Mouse (Mus musculus) embryonic stem cell, embryonic (primary cell): Measurements from ENCODE around the gene Ttc7b.

Experiments
- CTCF ChIA-PET, 4 experiments: fragments of 300-600 bp in 2 of 4; fragments of 350-600 bp in 2 of 4; sonication (Branson Sonifier 250); formaldehyde crosslinking; loops; one replicate each; lab custom pipeline; 2022; ENCODE audit warnings: inconsistent platforms in 2 of 4; lab: Charles Lee
- POLR2A ChIA-PET, 4 experiments: fragments of 300-600 bp in 2 of 4; fragments of 350-600 bp in 2 of 4; sonication (Branson Sonifier 250); formaldehyde crosslinking; loops; one replicate each; lab custom pipeline; 2022; ENCODE audit warnings: antibody characterized with exemption in 4 of 4, inconsistent platforms in 1 of 4; lab: Charles Lee

The Ttc7b gene

DNA sequence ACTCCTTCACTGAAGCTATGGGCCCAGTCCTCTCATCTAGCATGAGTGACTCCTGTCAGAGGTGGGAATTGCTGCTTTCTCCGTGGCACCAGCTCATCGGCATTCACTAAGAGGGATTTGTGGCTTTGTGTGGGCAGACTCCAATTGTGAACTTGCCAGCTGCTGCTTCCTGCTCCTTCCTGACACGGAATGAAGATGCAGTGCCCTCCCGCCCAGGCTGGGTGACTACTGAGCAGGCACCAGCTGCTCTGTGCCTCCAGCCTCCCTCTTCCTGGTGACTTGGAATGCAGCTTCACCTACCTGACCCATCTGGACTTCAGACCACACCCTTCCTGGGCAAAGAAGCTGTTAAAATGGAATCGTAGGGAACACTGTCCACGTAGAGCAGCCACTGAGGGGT lies 257.8 kb downstream of the Ttc7b start:
- ChIA-PET POLR2A (interaction anchor here in 2 of 4 experiments (0.5 to 1.0 kb wide), 2 partner anchors 68 to 70 kb away, joined by 3 to 4 read pairs; no protein-coding TSS in a partner anchor), CTCF (interaction anchor here in 1 of 4 experiments (1.0 kb wide), 1 partner anchor 61 kb away, joined by 5 read pairs; no protein-coding TSS in a partner anchor)

DNA sequence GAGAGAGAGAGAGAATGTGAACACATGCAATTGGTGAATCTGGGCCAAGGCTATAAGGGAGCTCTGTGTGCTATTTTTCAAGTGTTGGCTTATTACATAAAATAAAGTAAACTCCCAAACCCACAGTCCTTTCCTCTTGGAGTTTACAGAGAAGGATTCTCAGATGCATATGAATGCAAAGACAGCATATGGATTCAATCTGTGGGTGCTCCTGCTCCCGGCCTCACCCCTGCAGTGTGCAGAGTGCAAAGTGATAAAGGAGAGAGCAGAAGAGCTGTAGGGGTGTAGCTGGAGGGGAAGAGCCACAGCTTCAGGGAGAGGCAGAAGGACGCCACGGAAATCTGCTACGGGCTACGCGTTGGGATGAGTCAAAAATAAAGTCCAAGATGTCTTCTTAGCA lies 258.9 kb downstream of the Ttc7b start:
- CTCF ChIA-PET: no interaction called here
- POLR2A ChIA-PET: interaction anchor here in 1 of 4 experiments (0.9 to 1.8 kb wide), 2 partner anchors 14 to 44 kb away, joined by 3 to 4 read pairs; no protein-coding TSS in a partner anchor

DNA sequence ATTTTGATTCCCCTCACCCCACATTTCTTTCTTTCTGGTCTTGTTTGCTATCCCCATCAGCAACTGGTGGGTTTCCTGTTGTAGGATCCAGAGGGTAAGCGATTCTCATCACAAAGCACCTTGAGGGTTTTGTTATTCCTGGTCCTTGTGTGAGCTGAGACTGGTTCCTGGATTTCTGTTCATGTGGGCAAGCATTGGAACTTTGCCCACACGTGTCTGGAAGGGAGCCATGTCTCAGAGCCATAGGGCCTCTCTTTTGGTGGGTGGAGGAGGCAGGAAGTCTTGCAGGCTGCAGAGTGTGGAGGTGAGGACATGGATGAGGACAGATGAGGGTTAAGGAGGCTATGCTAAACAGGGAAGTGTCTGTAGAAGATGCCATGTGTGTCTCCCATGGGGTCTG lies 260.5 kb downstream of the Ttc7b start:
- POLR2A ChIA-PET: interaction anchor here in 3 of 4 experiments (0.6 to 1.8 kb wide), 5 partner anchors 16 to 92 kb away, joined by 3 to 4 read pairs (median 4); no protein-coding TSS in a partner anchor
- CTCF ChIA-PET: no interaction called here

GRCm38 (mm10) chr12:100257779-100258178 lies 262.8 kb downstream of the Ttc7b start:
- ChIA-PET CTCF (no interaction called here), POLR2A (interaction anchor here in 2 of 4 experiments (0.6 to 1.5 kb wide), 2 partner anchors 16 to 23 kb away, joined by 4 to 5 read pairs; no protein-coding TSS in a partner anchor)

DNA sequence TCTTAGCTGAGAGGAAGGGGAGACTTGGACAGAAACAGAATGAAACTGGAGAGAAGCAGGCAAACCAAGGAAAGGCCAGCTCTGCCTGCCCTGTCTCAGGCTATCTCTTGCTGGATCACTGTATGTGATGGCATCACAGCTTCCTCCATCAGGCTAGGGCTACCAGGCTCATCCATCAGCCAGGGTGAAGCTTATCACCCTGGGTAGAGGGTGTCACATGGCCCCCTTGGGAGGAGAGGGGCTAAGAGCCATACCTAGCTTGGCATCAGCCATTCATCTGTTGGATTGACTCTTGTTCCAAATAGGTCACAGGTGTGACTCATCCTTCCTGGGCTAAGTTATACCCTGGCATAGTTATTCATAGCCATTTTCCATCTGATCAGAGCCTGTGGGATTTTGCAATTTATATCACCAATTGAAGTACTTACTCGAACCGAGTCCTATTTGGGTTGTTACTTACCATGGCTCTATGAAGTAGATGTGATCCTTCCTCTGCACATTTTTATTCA lies 265.1 kb downstream of the Ttc7b start:
- POLR2A ChIA-PET: interaction anchor here in 2 of 4 experiments (0.7 to 1.3 kb wide), 2 partner anchors 36 to 55 kb away, joined by 3 read pairs; no protein-coding TSS in a partner anchor
- CTCF ChIA-PET: interaction anchor here in 1 of 4 experiments (0.6 kb wide), 1 partner anchor 83 kb away, joined by 3 read pairs; no protein-coding TSS in a partner anchor

GRCm38 (mm10) chr12:100254471-100254870 lies 266.2 kb downstream of the Ttc7b start:
- ChIA-PET CTCF (interaction anchor here in 1 of 4 experiments (1.0 kb wide), 1 partner anchor 35 kb away, joined by 3 read pairs; no protein-coding TSS in a partner anchor), POLR2A (interaction anchor here in 2 of 4 experiments (0.6 to 1.9 kb wide), 3 partner anchors 11 to 54 kb away, joined by 3 to 6 read pairs (median 4); no protein-coding TSS in a partner anchor)
